Mouse (Mus musculus) neural tube, embryonic 12.5 days (tissue): ENCODE measurements around the gene Nelfcd. TPM values are rescaled to one million over a fixed set of nuclear protein-coding genes. Genes with fewer than 3 reads are reported as not detected.

Experiments
- ATAC-seq: fragments of 200-750 bp; cut with Nextera tagmentation; 2 replicates; pipeline ENCODE4 v1.8.0; 2017; ENCODE audit warnings: low read depth, mild to moderate bottlenecking, moderate TSS enrichment, moderate library complexity; ENCODE audit not compliant: low FRiP score
- H3K27ac ChIP-seq: fragments of 300-500 bp; sonication (generic); 2 replicates; pipeline ENCODE4 v1.5.1; 2016
- H3K27me3 ChIP-seq: fragments of 300-500 bp; sonication (generic); replicated peaks from 2 replicates; pipeline ENCODE4 v1.6.1; 2016; ENCODE audit warnings: mild to moderate bottlenecking
- H3K36me3 ChIP-seq: fragments of 300-500 bp; sonication (generic); 2 replicates; pipeline ENCODE4 v1.6.1; 2016; ENCODE audit warnings: mild to moderate bottlenecking
- H3K4me1 ChIP-seq: fragments of 300-500 bp; sonication (generic); 2 replicates; pipeline ENCODE4 v1.6.1; 2016
- H3K4me2 ChIP-seq: fragments of 300-500 bp; sonication (generic); replicated peaks from 2 replicates; pipeline ENCODE4 v1.6.1; 2016; ENCODE audit warnings: mild to moderate bottlenecking
- H3K4me3 ChIP-seq: fragments of 300-500 bp; sonication (generic); 2 replicates; pipeline ENCODE4 v1.5.1; 2016
- H3K9ac ChIP-seq: fragments of 300-500 bp; sonication (generic); 2 replicates; pipeline ENCODE4 v1.6.1; 2016; ENCODE audit warnings: mild to moderate bottlenecking
- H3K9me3 ChIP-seq: fragments of 300-500 bp; sonication (generic); 2 replicates; pipeline ENCODE4 v1.6.1; 2016; ENCODE audit warnings: mild to moderate bottlenecking
- WGBS: fragments of 180-500 bp; shearing (Covaris S2); methylation state at CpG from one replicate; pipeline ENCODE4 v1.1.7; 2016; 5-methylcytosine and 5-hydroxymethylcytosine counted together
- polyA plus RNA-seq: library from polyadenylated mRNA; unstranded; fragments of >200 nt; fragmentation: Nextera tagmentation; extraction: Ambion mirVana; gene quantifications from 2 replicates; pipeline ENCODE4 v1.2.1, GENCODE M21; 2016

Gene Nelfcd
- polyA plus RNA-seq, 1 experiment from 2014 or later: 140 TPM

DNA sequence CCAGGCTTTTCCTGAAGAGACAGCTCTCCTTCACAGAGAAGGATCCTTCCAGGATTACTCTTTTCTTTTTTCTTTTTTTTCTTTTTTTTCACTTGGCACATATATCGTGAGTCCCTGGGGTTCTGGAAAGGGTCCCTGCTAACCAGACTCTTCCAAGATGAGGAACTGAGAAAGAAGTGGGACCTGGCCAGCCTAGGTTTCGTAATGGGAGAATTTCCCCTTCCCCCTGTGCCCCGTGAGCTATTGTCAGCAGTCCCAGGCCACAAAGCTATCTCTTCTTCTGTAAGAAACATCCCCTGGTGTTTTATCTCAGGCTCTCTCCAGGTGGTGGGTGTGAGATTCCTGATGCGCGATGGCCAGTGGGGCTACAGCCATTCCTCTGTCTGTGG is 23.8 kb downstream of the Nelfcd start:
- Histone ChIP-seq H3K36me3 (peaks cover 7% of the 10 kb centered on the region; the same call in 1 of the 2 replicates), H3K4me1 (peaks cover 19% of the 10 kb centered on the region), H3K9me3 (no peaks in the 10 kb centered on the region), H3K4me3 (peak overlapping the region; percentile 50; the same call in 1 of the 2 replicates), H3K27me3 (no peaks in the 10 kb centered on the region), H3K27ac (no peak overlapping the region), H3K9ac (0 out of 2 replicates have a peak overlapping the region, but pooled peaks have one; percentile 63), H3K4me2 (peak overlapping the region; percentile 74)
- no peak for ATAC-seq
- 51% methylated on average over 5 of the region's 5 CpGs for WGBS

DNA sequence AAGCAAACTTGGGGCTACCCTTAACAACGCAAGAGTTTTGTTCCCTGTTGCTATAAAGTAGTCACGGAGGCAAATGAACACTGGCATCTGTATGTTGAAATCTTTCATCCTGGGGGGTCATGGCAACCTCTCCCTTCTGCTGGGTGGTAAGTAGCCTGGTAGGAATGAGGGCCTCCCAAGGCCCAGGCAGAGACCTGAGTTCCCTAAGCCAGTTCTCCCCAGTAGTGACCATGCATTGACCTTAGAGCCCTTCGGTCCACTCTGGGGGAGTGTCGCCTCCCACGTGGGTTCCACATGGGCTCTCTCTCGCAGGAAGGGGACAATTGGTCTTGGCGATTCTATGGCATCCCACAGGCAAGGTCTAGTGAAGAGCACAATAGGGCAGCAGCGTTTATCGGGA is 24.4 kb downstream of the Nelfcd start:
- 77% methylated on average over 9 of the region's 9 CpGs for WGBS
- Histone ChIP-seq H3K27me3 (no peaks in the 10 kb centered on the region), H3K4me3 (no peak overlapping the region), H3K36me3 (0 out of 2 replicates have a peak, but pooled peaks cover 3% of the 10 kb centered on the region), H3K9ac (no peak overlapping the region), H3K27ac (no peak overlapping the region), H3K9me3 (no peaks in the 10 kb centered on the region), H3K4me1 (peaks cover 19% of the 10 kb centered on the region), H3K4me2 (no peak overlapping the region)
- ATAC-seq: no peak

GRCm38 (mm10) chr2:174441898-174442297 is 26.3 kb downstream of the Nelfcd start:
- no peak overlapping the region for H3K4me2 ChIP-seq
- H3K27me3 ChIP-seq: no peaks in the 10 kb centered on the region
- no peak overlapping the region for H3K27ac ChIP-seq
- peaks cover 19% of the 10 kb centered on the region for H3K4me1 ChIP-seq
- WGBS: 74% methylated on average over 4 of the region's 4 CpGs
- H3K4me3 ChIP-seq: no peak overlapping the region
- H3K9ac ChIP-seq: no peak overlapping the region
- no peaks in the 10 kb centered on the region for H3K9me3 ChIP-seq
- H3K36me3 ChIP-seq: no peaks in the 10 kb centered on the region
- no peak for ATAC-seq

DNA sequence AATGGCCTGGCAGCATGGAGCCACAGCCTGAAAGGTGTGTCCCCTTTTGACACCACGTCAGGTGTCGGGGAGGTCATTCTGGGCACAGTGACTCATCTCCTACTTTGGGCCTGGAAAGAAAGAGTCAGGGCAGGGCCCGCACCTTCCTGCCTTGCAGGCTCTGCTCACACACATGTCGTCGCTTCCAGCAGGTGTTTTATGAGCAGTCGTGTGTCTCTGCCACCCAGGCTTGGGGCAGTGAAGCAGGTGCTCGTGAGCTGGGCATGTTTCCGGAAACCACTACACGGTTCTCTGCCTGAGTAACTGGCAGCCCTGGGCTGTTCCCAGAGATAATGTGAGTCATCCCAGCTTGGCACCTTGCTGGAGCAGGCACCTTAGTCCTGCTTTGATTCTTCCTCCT is 26.9 kb downstream of the Nelfcd start:
- 75% methylated on average over 9 of the region's 9 CpGs for WGBS
- Histone ChIP-seq H3K9me3 (no peaks in the 10 kb centered on the region), H3K4me3 (no peak overlapping the region), H3K4me2 (no peak overlapping the region), H3K27me3 (no peaks in the 10 kb centered on the region), H3K27ac (no peak overlapping the region), H3K9ac (no peak overlapping the region), H3K4me1 (peaks cover 19% of the 10 kb centered on the region), H3K36me3 (no peaks in the 10 kb centered on the region)
- ATAC-seq: no peak

- H3K27me3 ChIP-seq: no peaks in the 10 kb centered on the region
- no peak overlapping the region for H3K4me3 ChIP-seq
- no peak for ATAC-seq
- peaks cover 16% of the 10 kb centered on the region for H3K4me1 ChIP-seq
- H3K9me3 ChIP-seq: no peaks in the 10 kb centered on the region
- H3K9ac ChIP-seq: no peak overlapping the region
- H3K36me3 ChIP-seq: no peaks in the 10 kb centered on the region
- H3K4me2 ChIP-seq: no peak overlapping the region
- no peak overlapping the region for H3K27ac ChIP-seq
- WGBS: 55% methylated on average over 2 of the region's 2 CpGs
Observed at GRCm38 (mm10) chr2:174443046-174443445, 27.4 kb downstream of the Nelfcd start.

- H3K27ac ChIP-seq: no peak overlapping the region
- no peak overlapping the region for H3K9ac ChIP-seq
- no peak for ATAC-seq
- no peak overlapping the region for H3K4me2 ChIP-seq
- no peak overlapping the region for H3K4me3 ChIP-seq
- 0 out of 2 replicates have a peak, but pooled peaks cover 4% of the 10 kb centered on the region for H3K4me1 ChIP-seq
- H3K36me3 ChIP-seq: no peaks in the 10 kb centered on the region
- no peaks in the 10 kb centered on the region for H3K9me3 ChIP-seq
- no peaks in the 10 kb centered on the region for H3K27me3 ChIP-seq
- WGBS: 78% methylated on average over 7 of the region's 7 CpGs
Observed at GRCm38 (mm10) chr2:174444359-174444758, 28.8 kb downstream of the Nelfcd start.

GRCm38 (mm10) chr2:174445018-174445417 is 29.4 kb downstream of the Nelfcd start:
- 83% methylated on average over 6 of the region's 6 CpGs for WGBS
- Histone ChIP-seq H3K27me3 (no peaks in the 10 kb centered on the region), H3K4me3 (no peak overlapping the region), H3K9ac (no peak overlapping the region), H3K36me3 (no peaks in the 10 kb centered on the region), H3K4me1 (0 out of 2 replicates have a peak, but pooled peaks cover 3% of the 10 kb centered on the region), H3K4me2 (no peak overlapping the region), H3K9me3 (no peaks in the 10 kb centered on the region), H3K27ac (no peak overlapping the region)
- ATAC-seq: no peak

DNA sequence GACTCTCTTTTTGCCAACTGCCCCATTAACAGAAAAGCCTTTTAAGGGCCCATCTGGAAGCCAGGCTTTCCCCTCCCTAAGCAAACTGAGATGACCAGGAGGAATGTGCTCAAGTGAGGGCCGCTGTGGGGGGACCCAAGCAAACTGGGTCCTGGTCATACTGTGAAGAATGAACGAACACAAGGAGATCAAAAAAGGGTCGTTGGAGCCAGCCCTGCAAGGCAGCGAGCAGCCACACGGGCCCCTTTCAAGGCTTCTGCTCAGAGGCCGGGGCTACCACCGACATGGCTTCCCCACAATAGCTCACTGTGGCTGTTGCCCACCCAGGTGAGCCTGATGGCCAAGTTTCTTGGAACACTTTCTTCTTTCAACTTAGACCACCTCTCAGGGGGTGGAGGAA is 30.9 kb downstream of the Nelfcd start:
- 37% methylated on average over 7 of the region's 7 CpGs for whole genome bisulfite sequencing

DNA sequence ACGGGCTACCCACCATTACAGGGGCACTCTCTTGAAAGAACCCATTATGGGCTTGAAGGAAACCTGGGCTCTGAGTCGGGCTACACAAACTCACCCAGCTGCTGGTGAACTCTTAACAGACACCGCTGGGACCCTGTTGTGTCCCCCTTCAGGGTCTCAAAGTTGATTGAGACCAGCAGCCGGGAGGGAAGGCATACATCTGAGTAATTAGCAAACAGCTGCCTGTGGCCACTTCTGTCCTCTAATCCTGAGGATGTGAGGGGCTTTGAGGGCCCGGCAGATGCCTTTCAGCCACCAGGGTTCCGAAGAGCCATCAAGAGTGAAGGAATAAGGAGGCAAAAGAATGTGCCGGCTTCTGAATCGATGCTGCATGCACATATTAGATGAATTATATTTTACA is 31.3 kb downstream of the Nelfcd start:
- WGBS: 68% methylated on average over 8 of the region's 8 CpGs
- no peak for ATAC-seq
- no peak overlapping the region for H3K4me3 ChIP-seq
- no peak overlapping the region for H3K9ac ChIP-seq
- no peaks in the 10 kb centered on the region for H3K9me3 ChIP-seq
- no peak overlapping the region for H3K4me2 ChIP-seq
- no peaks in the 10 kb centered on the region for H3K36me3 ChIP-seq
- H3K27me3 ChIP-seq: no peaks in the 10 kb centered on the region
- no peak overlapping the region for H3K27ac ChIP-seq
- H3K4me1 ChIP-seq: 0 out of 2 replicates have a peak, but pooled peaks cover 3% of the 10 kb centered on the region

More for the DNA sequence above, 30.9 kb downstream of the Nelfcd start:
- no peak for ATAC-seq
- no peaks in the 10 kb centered on the region for H3K9me3 ChIP-seq
- no peak overlapping the region for H3K4me3 ChIP-seq
- H3K4me1 ChIP-seq: 0 out of 2 replicates have a peak, but pooled peaks cover 3% of the 10 kb centered on the region
- H3K4me2 ChIP-seq: no peak overlapping the region
- no peaks in the 10 kb centered on the region for H3K36me3 ChIP-seq
- H3K9ac ChIP-seq: no peak overlapping the region
- H3K27ac ChIP-seq: no peak overlapping the region
- no peaks in the 10 kb centered on the region for H3K27me3 ChIP-seq

- 80% methylated on average over 4 of the region's 4 CpGs for WGBS
- H3K4me2 ChIP-seq: no peak overlapping the region
- no peak overlapping the region for H3K9ac ChIP-seq
- no peaks in the 10 kb centered on the region for H3K36me3 ChIP-seq
- ATAC-seq: no peak
- no peak overlapping the region for H3K4me3 ChIP-seq
- no peaks in the 10 kb centered on the region for H3K9me3 ChIP-seq
- no peak overlapping the region for H3K27ac ChIP-seq
- H3K27me3 ChIP-seq: no peaks in the 10 kb centered on the region
- H3K4me1 ChIP-seq: no peaks in the 10 kb centered on the region
Observed at GRCm38 (mm10) chr2:174448405-174448804, 32.8 kb downstream of the Nelfcd start.

- Histone ChIP-seq H3K27ac (no peak within 1 kb of the TSS), H3K36me3 (no peaks in the 10 kb centered on the region), H3K27me3 (no peaks in the 10 kb centered on the region), H3K9me3 (no peaks in the 10 kb centered on the region), H3K4me1 (no peaks in the 10 kb centered on the region), H3K4me3 (no peak within 1 kb of the TSS), H3K4me2 (no peak within 1 kb of the TSS), H3K9ac (no peak within 1 kb of the TSS)
- WGBS: 79% methylated on average over 4 of the region's 4 CpGs
- ATAC-seq: no peak
Observed at GRCm38 (mm10) chr2:174450353-174450752, 34.7 kb downstream of the Nelfcd start, which contains the start of gene Tubb1. Tubb1 (plus strand) TSS chr2:174450695.

DNA sequence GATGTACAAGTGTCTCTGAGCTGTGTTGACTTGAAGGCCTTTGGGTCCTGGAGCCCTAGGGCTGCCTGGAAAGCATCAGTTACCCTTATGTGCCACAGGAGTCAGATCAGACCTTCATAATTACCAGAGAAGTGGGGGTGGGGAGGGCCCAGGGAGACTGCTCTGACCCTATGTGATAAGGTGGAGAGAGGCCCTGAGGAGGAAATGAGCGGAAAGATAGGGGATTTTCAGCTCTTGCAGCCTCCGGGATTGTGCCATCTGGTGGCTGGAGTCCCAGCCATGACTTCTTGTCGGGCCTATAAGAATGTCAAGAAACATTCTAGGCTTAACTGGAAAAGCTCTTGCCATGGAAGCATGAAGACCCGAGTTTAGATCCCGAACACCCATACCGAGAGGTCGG is 38.1 kb downstream of the Nelfcd start:
- H3K4me2 ChIP-seq: no peak overlapping the region
- no peak overlapping the region for H3K4me3 ChIP-seq
- no peak for ATAC-seq
- H3K27ac ChIP-seq: no peak overlapping the region
- H3K9ac ChIP-seq: no peak overlapping the region
- no peaks in the 10 kb centered on the region for H3K27me3 ChIP-seq
- H3K36me3 ChIP-seq: no peaks in the 10 kb centered on the region
- WGBS: 82% methylated on average over 7 of the region's 7 CpGs
- no peaks in the 10 kb centered on the region for H3K9me3 ChIP-seq
- no peaks in the 10 kb centered on the region for H3K4me1 ChIP-seq

DNA sequence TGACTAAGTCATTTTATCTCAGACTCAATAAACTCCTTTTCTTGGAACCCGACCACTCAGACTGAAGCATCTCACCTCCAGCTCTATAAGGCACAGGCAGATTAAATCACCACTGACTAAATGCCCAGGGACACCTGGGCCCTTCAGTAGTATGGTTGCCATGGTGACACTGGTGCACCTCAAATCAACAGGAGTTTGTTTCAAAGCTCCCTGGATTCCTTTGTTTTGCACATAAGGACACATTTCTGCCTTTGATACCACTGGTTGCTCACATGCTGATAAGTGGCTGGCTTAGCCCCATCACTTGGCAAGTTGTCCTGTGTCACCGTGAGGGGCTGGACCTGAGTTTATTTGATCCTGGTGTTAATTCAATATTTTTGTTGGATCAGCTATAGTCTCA is 43.8 kb downstream of the Nelfcd start:
- H3K36me3 ChIP-seq: peaks cover 25% of the 10 kb centered on the region
- 70% methylated on average over 2 of the region's 2 CpGs for WGBS

More for the DNA sequence above, 43.8 kb downstream of the Nelfcd start:
- Histone ChIP-seq H3K4me2 (no peak overlapping the region), H3K9ac (no peak overlapping the region), H3K9me3 (no peaks in the 10 kb centered on the region), H3K4me1 (peaks cover 7% of the 10 kb centered on the region), H3K27ac (no peak overlapping the region), H3K4me3 (no peak overlapping the region), H3K27me3 (no peaks in the 10 kb centered on the region)
- ATAC-seq: no peak
